Mouse (Mus musculus) embryonic facial prominence, embryonic 15.5 days (tissue): ENCODE measurements around the gene Xxylt1. TPM values are rescaled to one million over a fixed set of nuclear protein-coding genes. Genes with fewer than 3 reads are reported as not detected.

Source experiments
- polyA plus RNA-seq: library from polyadenylated mRNA; unstranded; fragments of >200 nt; fragmentation: Nextera tagmentation; extraction: Ambion mirVana; gene quantifications from 2 replicates; pipeline ENCODE4 v1.2.1, GENCODE M21; 2015

Gene Xxylt1
- polyA plus RNA-seq, 1 experiment from 2014 or later: 18.3 TPM

Other genes starting within 250 kb of the Xxylt1 start
- gene Acap2, start 119.8 kb upstream of the Xxylt1 start, polyA plus RNA-seq: 24.0 and 25.3 TPM in 2 replicates
- 90.6 and 92.1 TPM in 2 replicates for gene Ppp1r2, start 193.8 kb upstream of the Xxylt1 start, polyA plus RNA-seq
- gene Apod, start 233.4 kb upstream of the Xxylt1 start, polyA plus RNA-seq: 89.9 and 96.7 TPM in 2 replicates